Mouse (Mus musculus) ES-E14 (cell line): ENCODE measurements around the gene Syngr1.

Source experiments
- CHD2 ChIP-seq: IDR thresholded peaks from 2 replicates; pipeline ENCODE4 v1.6.1; 2014; ENCODE audit warnings: mild to moderate bottlenecking, low read depth, low read length, inconsistent platforms
- ZC3H11A ChIP-seq: IDR thresholded peaks from 2 replicates; pipeline ENCODE4 v1.6.1; 2012; ENCODE audit warnings: low read depth, mild to moderate bottlenecking, inconsistent platforms, low read length, borderline replicate concordance

DNA sequence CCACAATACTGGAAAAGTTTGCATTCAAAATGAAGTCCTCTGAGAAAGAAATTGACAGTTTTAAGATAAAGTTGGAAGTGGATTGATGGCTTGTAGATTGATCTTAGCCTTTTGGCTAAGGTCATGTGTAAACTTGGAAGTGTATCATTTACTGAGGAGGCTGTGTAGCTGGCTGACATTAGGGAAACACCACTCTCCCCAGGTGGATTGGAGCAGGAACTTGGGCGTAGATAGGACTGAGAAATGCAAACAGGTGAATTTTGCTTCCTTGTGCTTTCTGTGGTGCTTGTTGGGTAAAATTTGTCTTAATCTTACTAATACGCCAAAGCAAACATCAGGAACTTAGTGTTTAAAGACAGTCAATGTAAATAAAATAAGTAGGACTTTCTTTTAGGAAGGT lies 49.2 kb downstream of the Syngr1 start:
- TF ChIP-seq ZC3H11A (no peak), CHD2 (no peak)
